Mouse (Mus musculus) cerebellum, adult (tissue): ENCODE results near the gene Lrguk.

Experiments
- ATAC-seq: cut with Nextera tagmentation; 2 replicates; pipeline ENCODE4 v1.9.2; 2017; ENCODE audit warnings: mild to moderate bottlenecking, moderate library complexity, mixed read lengths; ENCODE audit not compliant: insufficient number of reproducible peaks, low FRiP score, low TSS enrichment

The Lrguk gene

DNA sequence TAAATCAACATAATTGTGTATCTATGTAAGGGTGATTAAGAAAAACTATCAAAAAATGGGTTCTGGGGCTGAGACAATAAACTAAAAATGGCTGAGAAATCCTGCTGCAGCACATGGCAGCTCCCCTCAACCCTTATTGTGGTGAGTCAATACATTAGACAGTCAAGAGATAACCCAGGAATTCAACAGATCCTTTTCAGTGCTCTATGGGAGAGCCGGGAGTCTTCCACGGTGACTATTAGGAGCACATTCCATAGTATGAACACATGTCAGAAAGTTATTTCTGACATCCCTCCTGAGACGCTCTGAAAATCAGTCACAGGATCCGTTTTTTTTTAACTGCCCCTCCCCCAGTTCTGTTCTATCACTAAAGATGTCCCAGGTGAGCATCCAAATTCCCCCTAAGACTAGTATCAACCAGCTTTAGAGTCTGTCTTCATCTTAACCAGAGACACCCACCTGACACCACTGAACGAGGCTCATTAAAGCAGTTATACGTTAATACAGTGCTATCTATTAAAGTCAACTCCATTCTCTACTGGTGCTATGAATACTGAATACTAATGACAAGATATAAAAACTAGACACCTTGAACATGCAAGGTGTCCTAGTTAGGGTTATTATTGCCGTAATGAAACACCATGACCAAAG, 141.7 kb downstream of the Lrguk start:
- no peak for ATAC-seq

DNA sequence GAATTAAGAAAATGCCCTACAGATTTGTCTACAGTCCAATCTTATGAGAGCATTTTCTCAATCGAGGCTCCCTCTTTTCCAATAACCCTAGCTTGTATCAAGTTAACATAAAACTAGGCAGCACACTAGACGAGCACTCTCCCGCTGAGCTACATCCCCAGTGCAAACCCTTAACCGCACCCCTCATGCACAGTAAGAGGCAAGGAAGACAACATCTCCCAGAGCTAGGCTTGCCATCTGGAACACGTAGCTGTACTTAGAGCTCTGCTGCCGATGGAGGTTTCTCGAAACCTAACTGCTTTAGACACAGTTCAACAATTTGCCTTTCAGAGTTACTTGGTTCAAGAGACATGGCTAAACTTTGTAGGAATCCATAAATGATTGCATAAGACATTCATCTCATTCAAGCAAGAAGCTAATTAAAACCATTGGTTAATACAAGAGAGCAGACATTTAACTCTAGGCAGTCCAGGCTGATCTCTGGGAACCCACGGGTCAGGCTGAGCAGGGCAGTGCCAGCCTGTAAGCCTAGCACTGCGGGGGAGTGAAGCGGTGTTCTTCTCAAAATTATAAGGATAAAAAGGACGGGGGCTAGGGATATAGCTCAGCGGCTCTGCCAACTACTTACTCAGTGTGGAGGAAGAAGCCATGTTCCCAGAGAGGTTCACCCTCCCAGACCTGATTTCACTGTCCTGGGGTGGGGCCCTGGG, 142.7 kb downstream of the Lrguk start:
- no peak for ATAC-seq

DNA sequence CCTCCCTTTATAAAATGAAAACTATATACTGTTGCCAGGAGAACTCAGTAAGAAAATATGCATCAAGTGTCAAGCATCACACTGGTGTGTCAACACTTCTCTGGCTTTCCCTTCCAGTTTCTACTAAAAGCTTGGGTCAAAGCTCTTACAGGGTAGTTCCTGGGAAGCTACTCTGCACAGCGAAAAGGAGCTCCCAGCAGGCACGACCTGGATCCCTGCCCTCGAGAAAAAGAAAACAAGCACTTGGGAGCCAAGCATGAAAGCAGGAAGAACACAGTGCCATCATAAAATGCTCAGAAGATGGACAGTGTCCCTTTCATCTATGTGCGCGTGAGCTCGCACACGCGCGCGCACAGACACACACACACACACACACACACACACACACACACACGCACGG, 144.0 kb downstream of the Lrguk start:
- no peak for ATAC-seq

DNA sequence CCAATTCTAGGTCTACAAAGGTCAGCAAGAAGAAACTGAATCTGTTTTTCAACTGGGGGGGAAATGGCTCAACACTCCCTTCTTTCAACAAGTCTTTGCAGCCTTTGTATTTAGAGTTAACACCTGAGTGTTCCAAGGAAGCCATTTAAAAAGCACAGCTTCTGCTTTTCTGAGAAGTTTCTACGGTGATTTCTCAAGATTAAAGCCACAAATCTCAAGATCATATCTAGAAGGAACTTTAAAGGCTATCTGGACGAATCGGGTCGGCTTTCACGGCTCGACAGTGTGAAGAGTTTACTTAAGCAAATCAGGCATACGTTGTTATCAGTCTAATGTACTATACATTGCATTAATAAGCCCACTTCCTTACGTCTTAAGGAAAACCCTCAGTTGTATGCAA, 145.5 kb downstream of the Lrguk start:
- ATAC-seq: no peak

DNA sequence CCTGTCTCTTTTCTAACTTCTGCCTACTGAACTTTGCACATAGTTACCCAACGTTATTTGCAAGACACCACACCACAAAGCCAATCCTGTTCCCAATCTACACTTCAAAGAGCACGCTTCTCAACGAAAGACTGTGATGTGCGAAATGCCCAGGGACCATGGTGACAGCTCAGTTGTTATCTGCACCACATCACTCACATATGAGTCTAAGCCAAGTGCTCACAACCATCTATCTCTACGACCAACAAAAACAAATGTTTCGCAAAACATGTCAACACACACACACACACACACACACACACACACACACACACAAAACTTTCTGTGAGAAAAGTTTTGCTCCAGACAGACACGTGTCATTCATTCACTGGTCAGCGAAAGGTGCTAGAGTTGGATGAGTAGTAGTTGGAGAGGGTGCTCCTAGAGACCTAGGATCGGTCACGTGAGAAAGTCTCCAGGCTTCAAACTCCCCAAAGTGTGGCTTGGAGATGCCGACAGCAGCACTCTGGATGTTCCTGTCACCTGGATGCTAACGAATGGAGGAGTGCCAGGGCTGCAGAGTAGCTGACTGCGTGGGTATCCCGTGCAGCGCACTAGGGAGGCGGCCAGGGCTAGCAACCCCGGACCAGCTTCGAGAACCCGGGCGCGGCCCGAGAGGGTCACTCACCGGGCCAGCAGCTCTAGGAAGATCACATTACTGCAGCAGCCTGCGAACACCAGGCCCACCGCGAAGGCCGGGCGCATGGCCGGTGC, 147.0 kb downstream of the Lrguk start:
- no peak; the same call in 1 of the 2 replicates for ATAC-seq

DNA sequence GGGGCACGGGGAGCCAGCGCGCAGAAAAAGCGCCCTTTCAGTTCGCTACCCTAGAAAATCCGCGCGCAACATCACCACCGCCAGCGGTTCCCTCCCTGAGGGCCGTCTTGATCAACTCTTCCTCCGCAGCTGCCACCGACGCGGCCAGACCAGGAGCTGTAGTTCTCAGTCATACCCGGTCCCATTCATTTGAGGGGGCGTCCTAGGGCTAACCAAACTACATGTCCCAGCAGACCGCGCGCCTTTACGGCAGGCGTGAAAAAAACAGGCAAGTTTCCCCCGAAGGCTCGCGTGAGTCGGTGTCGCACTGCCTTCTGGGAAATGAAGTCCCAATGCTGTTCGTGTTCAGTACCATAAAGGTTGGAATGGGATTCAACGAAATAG, 147.6 kb downstream of the Lrguk start, which contains the start of gene Slc35b4:
Gene Slc35b4, minus strand, starts transcription at position 248 of the 384 bp plus-strand sequence.
- ATAC-seq: peak; percentile 98

DNA sequence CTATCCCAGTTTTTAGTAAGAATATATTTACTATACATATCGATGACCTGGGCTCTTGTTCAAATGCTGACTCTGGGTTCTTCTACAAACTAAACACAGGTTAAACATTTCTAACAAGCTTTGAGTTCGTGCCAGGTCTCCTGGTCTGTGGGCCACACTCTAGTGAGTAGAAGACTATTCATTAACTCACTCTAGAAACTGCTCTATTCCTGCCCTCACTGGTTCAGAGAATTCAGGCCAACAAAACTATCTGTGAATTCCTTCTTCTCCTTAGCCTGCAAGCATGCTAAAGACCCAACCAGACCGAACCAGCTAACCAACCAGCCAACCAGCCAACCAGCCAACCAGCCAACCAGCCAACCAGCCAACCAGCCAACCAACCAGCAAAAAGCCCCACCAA, 149.8 kb downstream of the Lrguk start:
- no peak for ATAC-seq

DNA sequence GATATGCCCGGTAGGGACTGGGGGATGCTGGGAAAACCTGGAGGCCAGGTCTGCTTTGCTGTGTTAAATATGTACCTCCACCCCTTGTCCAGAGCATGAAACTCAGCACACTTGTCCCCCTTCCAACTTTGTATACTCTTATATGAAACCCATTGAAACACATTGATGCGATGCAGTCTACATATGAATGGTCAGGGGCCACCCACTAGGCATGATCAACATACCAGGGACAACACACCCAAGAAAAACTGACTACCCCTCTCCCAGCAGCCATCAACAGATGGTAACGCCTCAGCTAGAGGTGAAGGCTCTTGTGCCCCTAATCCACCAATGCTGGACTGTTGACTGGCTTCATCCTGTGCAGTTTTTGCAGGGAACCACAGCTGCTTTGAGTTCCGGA, 150.7 kb downstream of the Lrguk start:
- no peak for ATAC-seq

DNA sequence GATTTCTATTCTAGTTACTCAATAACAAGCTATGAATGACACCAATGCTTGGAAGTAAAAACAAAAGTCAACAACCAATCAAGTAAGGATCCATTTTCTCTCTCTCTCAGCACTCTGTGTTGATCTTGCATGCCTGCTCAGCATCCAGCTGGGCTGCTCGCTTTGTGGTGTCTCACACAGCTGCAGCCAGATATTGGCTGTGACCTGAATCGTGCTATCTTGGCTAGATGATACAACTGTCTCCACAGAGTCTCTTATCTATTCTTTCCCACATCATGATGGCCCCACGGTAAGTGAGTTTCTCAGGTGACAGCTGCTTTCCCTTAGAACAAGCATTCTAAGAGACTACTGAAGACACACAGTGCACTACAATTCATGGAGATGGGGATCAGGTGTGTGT, 152.7 kb downstream of the Lrguk start:
- ATAC-seq: no peak

DNA sequence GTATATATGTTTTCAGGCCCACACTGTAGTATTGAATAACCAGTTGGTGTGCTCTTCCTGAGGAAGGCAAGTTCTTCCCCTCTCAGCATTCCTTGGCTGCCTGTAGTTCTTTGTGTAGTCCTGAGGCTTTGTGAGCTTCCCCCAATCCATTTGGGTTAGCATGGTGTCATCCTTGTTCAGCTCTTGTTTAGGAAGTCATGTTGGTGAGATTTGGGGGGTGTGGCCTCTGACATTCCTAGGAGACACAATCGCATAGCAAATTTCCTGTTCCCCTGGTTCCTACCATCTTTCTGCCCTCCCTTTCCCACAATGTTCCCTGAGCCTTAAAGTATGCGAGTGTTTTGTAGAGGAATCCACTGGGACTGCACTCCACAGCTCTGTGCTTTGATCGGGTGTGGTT, 154.1 kb downstream of the Lrguk start:
- no peak for ATAC-seq
